Mouse (Mus musculus) CD8-positive naive resting alpha-beta T cell, adult 57 days (primary cell): Measurements from ENCODE around the gene Grwd1. TPM values are rescaled to one million over a fixed set of nuclear protein-coding genes. Genes with fewer than 3 reads are reported as not detected.

Experiments used
- total RNA-seq: library from RNA; stranded (reverse); gene quantifications from one replicate; pipeline ENCODE4 v1.2.4, GENCODE M21; 2023

The Grwd1 gene
- total RNA-seq: 37.0 TPM

DNA sequence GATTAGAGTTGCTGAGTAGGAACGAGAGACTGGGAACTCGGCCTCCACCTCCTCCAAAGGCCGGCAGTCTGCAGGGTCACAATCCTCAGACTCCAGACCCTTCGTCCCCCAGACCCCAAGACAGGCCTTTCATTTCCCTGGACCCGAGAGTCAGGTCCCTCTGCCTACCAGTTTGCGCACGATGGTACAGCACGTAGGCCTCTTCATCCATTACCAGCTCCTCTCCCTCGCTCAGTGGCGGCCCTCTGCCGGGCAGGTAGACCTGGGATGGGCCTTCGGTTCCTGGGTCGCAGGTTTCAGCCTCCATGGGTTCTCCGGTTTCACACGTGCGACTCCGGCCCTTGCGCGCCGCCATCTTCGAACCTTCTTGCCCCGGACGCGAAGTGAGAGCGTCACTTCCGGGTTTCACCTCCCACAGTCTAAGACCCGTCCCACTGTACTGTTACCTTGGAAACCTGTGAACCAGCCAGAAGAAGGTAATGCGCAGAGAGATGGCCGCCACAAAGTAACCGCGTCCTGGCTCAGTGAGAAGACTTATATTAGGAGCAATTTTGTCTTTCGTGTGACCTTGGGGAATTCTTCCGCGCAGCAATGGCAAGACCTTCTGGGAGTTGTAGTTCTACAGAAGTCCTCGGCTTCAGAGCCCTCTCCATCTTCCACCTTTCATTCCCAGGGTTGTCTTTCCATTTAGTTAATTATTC is at the start of gene Grwd1:
Gene Grwd1 (minus strand): TSS at position 518 of the 701 bp plus-strand sequence.

DNA sequence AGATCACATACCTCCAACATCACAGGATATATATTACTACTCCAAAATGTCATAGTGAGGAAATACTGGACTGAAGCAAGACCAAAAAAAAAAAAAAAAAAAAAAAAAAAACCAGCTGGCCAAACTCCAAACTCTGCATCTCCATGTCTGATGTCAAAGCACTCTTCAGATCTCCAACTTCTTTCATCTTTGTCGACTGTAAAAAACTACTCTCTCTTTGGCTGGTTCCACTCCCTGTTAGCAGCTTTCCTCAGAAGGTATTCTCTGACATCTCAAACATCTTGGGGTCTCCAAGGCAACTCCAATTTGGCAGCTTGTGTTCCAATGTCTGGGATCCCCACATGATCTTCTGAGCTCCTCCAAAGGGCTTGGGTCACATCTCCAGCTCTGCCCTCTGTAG is 47.5 kb upstream of the Grwd1 start, which contains the start of gene Grin2d:
Gene Grin2d (minus strand): TSS at position 101 of the 400 bp plus-strand sequence.

DNA sequence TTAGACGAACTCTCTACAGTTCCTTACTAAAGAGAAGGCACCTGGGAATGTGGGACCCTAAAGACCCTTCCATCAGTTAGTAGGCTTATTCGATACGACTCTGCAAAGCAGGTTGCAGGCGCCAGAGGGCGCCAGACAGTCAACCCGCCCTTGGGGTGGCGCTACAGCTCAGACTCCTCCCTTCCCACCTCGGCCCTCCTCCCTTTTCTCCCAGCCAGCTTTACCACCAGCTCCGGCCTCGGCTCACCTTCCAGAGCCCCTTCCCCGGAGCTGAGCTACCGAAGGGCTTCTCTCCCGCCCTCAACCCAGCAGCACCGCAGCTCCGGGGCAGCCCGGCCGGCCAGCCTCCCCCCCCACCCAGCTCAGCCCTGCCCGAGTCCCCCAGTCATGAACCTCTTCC is 41.9 kb upstream of the Grwd1 start, which contains the start of gene Kdelr1:
Gene Kdelr1 (plus strand): TSS at position 149 of the 400 bp plus-strand sequence.

DNA sequence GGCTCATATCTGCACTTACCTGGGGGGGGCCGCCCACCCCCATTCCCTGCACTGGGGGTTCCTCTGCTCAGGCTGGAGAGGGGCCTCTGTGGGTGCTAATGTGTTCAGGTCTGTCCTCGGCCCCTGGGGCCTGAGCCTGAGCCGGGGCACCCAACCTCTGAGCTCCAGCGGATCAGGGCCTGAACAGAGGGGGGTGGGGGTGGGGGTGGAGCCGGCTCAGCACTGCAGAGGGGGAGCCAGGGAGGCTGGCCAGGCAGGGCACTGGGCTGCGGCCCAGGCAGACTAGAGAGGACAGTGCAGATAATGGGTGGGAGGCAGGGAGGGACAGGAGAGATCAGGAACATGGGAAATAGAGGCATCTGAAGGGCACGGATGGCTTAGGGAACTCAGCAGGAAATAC is 6.1 kb downstream of the Grwd1 start, which contains the start of gene Kcnj14:
Gene Kcnj14 (minus strand): TSS at position 185 of the 400 bp plus-strand sequence.

DNA sequence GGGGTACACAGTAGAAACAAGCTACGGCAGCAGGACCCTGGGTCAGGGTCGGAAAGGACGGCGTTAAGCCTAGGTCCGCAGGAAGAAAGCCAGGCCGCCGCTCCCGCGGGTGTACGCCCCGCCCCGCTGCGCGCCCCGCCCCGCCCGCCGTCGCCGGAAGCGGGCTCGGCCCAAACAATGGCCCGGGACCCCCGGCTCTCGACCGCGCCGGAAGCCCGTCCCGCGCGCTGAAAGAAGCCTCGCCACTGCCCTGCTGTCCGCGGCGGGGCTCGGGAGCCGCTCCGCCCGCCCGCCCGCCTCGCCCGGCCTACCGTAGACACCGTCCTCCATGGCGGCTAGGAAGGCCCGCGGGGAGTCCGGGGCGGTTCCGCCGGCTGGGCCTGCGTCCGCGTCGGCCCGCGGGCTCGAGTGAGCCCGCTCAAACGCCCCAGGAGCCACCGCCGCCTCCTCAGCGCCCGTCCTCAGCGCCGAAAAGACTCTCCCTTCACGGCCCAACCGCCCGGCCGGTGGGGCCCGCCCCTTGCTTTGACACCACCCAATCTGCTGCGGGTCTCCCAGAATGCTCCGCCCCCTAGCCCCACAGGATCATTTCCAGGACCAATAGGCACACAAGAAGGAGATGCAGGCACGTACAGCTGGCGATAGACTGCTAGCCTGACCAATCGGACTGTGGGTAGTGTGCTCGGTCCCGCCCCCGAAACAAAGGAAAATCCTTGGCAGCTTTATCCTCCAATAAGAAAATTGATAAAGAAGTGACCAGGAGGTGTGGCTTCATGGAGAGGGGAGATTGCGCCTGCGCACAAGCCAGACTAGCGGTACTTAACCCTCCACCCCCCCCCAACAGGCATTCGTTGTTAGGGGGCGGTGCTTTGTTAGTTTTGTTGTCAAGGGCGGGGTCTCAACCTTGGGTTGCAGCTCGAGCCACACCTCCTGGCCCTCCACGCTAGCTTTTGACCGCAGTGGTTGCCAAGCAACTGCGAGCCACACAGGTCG is 16.7 kb downstream of the Grwd1 start, which contains the start of gene Cyth2:
Gene Cyth2 (minus strand): TSS at position 795 of the 993 bp plus-strand sequence.

DNA sequence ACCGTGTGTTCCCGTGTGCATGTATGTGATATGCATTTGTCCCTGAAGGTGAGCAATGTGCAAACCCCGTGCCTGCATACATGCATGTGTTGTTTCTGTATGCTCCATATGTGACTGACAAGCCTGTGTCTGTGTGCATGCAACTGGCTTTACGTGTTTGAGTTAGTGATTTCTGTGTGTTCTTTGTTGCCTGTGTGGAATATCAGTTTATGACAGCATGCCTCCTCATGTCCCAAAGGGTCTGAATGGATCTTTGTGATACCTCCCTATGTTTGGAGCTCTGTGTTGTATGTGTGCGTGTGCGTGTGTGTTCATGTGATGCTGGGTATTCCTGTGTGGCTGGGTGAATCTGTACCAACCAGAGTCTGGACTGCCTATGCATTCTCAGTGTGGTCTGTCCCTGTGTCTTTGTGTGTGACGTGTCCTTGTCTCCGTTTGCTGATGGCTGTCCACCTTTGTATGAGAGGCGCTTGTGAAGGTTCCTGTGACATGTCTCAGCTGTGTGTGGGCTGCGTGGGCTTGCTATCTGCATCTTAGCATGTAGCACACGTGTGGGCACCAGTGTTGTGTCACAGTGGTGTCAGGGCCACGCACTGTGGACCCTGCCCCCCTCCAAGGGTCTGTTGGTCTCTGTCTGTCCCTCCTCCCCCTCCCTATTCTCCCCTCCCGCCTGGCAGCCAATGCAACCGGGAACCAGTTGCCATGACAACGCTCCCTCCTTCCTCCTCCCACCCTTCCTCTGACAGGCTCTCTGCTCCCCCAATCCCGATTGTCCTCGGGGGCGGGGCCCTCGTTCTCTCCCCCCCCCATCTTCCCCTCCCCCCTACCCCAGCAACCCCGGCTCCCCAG is 46.0 kb downstream of the Grwd1 start, which contains the start of gene Sult2b1:
Gene Sult2b1 (minus strand): TSS at position 146 of the 849 bp plus-strand sequence.

DNA sequence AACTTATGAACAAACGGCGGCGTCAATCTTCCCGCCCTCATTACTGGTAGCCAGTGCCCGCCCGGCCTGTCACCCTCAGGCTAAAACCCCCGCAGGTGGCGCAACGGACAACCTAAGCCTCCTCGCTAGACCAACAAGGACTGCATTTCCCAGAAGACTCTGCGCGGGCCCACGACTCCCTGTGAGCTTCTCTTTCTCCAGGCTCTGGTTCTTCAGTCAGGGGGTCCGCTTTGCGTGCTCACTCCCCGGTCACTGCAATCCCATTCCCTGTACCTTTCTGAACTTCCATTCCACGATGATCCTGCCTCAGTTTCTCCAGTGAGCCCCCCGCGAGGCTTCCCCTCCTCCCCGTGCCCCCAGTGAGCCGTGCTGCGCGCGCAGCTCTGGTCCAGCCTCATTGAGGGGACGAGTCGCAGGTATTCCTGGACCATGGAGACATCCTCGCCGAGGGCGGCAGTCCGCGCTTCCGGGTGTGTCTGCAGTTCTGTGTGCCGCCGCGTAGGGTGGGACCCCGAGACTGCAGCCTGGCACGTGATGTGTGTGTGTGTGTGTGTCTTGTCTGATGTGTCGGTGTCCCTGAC is 47.1 kb downstream of the Grwd1 start, which contains the start of gene Lmtk3:
Gene Lmtk3 (plus strand): TSS at position 228 of the 581 bp plus-strand sequence.

Other genes starting within 250 kb of the Grwd1 start
- gene Fgf21, start 215.5 kb downstream of the Grwd1 start, total RNA-seq: not detected
- gene Fut1, start 213.7 kb downstream of the Grwd1 start, total RNA-seq: 0.18 TPM
- gene Izumo1, start 209.1 kb downstream of the Grwd1 start, total RNA-seq: 0.28 TPM
- gene Rasip1, start 203.5 kb downstream of the Grwd1 start, total RNA-seq: 0.52 TPM
- not detected for gene Mamstr, start 191.0 kb downstream of the Grwd1 start, total RNA-seq
- gene Fut2, start 164.6 kb downstream of the Grwd1 start, total RNA-seq: not detected
- not detected for gene Ntn5, start 146.9 kb downstream of the Grwd1 start, total RNA-seq
- not detected for gene Sec1, start 136.5 kb downstream of the Grwd1 start, total RNA-seq
- 5.0 TPM for gene Car11, start 131.1 kb downstream of the Grwd1 start, total RNA-seq
- 34.2 TPM for gene Dbp, start 125.9 kb downstream of the Grwd1 start, total RNA-seq
- 3,071 TPM for gene Rpl18, start 115.5 kb downstream of the Grwd1 start, total RNA-seq
- gene Sphk2, start 112.9 kb downstream of the Grwd1 start, total RNA-seq: 30.4 TPM
- 3.1 TPM for gene Fam83e, start 109.7 kb downstream of the Grwd1 start, total RNA-seq
- gene Spaca4, start 105.1 kb downstream of the Grwd1 start, total RNA-seq: not detected
- gene Lmtk3, start 47.2 kb downstream of the Grwd1 start, total RNA-seq: 1.1 TPM
- gene Sult2b1, start 46.3 kb downstream of the Grwd1 start, total RNA-seq: 3.8 TPM
- gene Cyth2, start 16.4 kb downstream of the Grwd1 start, total RNA-seq: 119 TPM
- gene Kcnj14, start 6.2 kb downstream of the Grwd1 start, total RNA-seq: 3.9 TPM
- 60.4 TPM for gene Kdelr1, start 41.8 kb upstream of the Grwd1 start, total RNA-seq
- 0.43 TPM for gene Grin2d, start 47.4 kb upstream of the Grwd1 start, total RNA-seq
- gene Syngr4, start 65.8 kb upstream of the Grwd1 start, total RNA-seq: not detected
- 8.9 TPM for gene Tmem143, start 66.0 kb upstream of the Grwd1 start, total RNA-seq
- gene Emp3, start 90.5 kb upstream of the Grwd1 start, total RNA-seq: 353 TPM
- 1.7 TPM for gene Ccdc114, start 93.1 kb upstream of the Grwd1 start, total RNA-seq
- not detected for gene Abcc6, start 199.4 kb upstream of the Grwd1 start, total RNA-seq
- gene Nomo1, start 202.8 kb upstream of the Grwd1 start, total RNA-seq: 42.7 TPM